Mouse (Mus musculus) testis, adult 2 months (tissue): ENCODE results near the gene Xpo6. TPM values are rescaled to one million over a fixed set of nuclear protein-coding genes. Genes with fewer than 3 reads are reported as not detected.

Experiments
- H3K27ac ChIP-seq: fragments of 200-500 bp; 2 replicates; pipeline ENCODE4 v1.5.1; 2012; ENCODE audit warnings: low read depth, low read length; ENCODE audit not compliant: control insufficient read depth, insufficient read depth
- H3K27me3 ChIP-seq: fragments of 200-500 bp; 2 replicates; pipeline ENCODE4 v1.6.1; 2012; ENCODE audit warnings: mild to moderate bottlenecking, low read length, moderate library complexity; ENCODE audit not compliant: control insufficient read depth, insufficient read depth
- H3K36me3 ChIP-seq: fragments of 200-500 bp; 2 replicates; pipeline ENCODE4 v1.6.1; 2012; ENCODE audit warnings: mild to moderate bottlenecking, low read length; ENCODE audit not compliant: control insufficient read depth, insufficient read depth
- H3K4me1 ChIP-seq: fragments of 200-500 bp; 2 replicates; pipeline ENCODE4 v1.6.1; 2012; ENCODE audit warnings: low read length; ENCODE audit not compliant: control insufficient read depth, insufficient read depth
- H3K4me3 ChIP-seq: fragments of 200-500 bp; 2 replicates; pipeline ENCODE4 v1.5.1; 2012; ENCODE audit warnings: low read depth, mild to moderate bottlenecking, low read length, moderate library complexity, mixed read lengths; ENCODE audit not compliant: control insufficient read depth
- CTCF ChIP-seq: fragments of 200-500 bp; IDR thresholded peaks from 2 replicates; pipeline ENCODE4 v1.5.1; 2012; ENCODE audit warnings: low read depth, mild to moderate bottlenecking, inconsistent platforms, low read length, moderate library complexity; ENCODE audit not compliant: control insufficient read depth, insufficient read depth, insufficient replicate concordance
- POLR2A ChIP-seq: fragments of 200-500 bp; IDR thresholded peaks from 2 replicates; pipeline ENCODE4 v1.6.1; 2012; ENCODE audit warnings: low read depth, mild to moderate bottlenecking, inconsistent platforms, low read length, moderate library complexity; ENCODE audit not compliant: control insufficient read depth
- polyA plus RNA-seq: library from polyadenylated mRNA; depleted of rRNA; stranded (reverse); fragments of >200 nt; gene quantifications from 2 replicates; pipeline ENCODE4 v1.2.3, GENCODE M21; 2012; rRNA removed

Xpo6 gene
- polyA plus RNA-seq, result 656 and 695 TPM in 2 replicates

DNA sequence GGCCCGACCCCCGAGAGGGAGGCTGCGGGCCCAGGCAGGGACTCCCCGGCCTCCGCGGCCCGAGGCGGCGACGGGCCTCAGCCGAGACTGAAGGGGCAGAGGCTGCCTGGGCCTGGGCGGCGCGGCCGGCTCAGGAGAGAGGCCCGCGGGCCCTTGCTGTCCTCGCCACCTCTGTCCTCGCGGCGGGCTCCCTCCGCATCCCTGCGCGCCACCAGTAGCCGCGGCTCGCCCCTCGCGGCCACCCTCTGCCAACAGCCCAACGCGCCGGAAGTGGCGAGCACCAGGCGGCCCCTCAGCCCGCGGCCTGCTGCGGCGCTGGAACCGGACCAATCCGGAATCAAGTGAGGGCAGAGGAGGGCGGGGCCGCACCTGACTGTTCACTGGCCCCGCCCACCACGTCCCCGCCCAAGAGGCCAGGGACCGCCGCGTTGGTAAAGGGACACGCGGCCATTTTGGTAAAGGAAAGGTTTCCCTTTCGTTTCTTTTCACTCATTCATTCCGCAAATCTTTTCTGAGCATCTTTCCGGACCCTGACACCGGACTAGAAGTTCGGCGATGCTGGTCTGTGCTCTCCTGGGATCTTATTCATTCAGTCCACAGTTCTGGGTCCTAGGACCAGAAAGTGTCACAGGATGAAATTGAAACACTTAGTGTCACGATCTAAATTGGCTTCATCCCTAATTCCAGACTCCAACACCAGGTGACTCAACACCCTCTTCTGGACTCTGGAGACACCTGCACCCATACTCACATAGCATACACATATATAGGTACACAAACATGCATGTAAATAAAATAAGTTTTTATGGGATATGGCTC is at the start of gene Xpo6:
Xpo6 (minus strand) TSS at position 324 of the 819 bp plus-strand sequence.
- Histone ChIP-seq H3K27ac (peak within 1 kb of the TSS; percentile 98), H3K36me3 (no peaks in the 10 kb centered on the region)
- 0 out of 2 replicates have a peak, but pooled peaks have one; percentile 2 for TF ChIP-seq CTCF
- TF ChIP-seq POLR2A, result peak; percentile 83

DNA sequence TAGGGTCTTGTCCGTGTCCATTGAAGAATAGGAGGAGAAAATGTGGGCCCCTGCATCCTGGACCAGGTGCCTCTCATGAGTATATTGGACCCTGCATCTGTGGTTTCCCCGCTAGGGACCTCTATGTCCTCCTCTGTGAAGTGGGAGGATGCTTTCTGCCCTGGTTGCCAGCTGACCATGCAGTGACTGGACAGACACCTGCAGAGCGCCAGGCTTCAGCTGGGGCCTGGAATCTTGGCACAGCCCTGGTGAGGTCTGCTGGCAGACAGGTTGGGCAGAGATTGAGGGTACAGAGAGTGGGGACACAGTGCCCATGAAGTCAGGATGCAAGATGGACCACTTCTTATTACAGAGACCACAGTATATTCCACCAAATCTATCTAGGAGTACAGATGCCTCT is 49.7 kb upstream of the Xpo6 start:
- TF ChIP-seq POLR2A, result no peak
- TF ChIP-seq CTCF, result no peak

More for the DNA sequence above, at the start of gene Xpo6:
- no peaks in the 10 kb centered on the region; the same call in 1 of the 2 replicates for H3K4me1 ChIP-seq
- H3K27me3 ChIP-seq, result no peaks in the 10 kb centered on the region
- H3K4me3 ChIP-seq, result peak within 1 kb of the TSS; percentile 99

DNA sequence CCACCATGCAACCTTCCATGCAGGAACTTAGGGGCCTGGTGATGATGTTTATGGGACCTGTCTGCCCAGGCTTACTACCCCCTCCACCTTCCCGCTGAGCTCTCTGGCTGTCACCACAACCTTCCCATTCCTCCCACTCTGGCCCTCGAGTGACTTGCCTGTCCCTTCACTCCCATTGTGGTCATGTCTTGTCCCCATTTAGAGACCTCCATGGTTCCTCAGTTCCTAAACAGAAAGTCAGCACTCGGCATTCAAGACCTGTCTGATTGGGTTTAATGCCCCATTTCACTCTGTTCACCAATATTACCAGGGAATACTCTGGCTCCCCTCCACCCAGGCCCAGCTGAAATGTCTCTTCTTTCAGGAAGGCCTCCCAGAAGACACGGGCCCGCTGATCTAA is 48.8 kb upstream of the Xpo6 start:
- TF ChIP-seq POLR2A (no peak), CTCF (no peak)
- Histone ChIP-seq H3K27ac (no peak overlapping the region), H3K4me1 (no peaks in the 10 kb centered on the region), H3K36me3 (no peaks in the 10 kb centered on the region), H3K4me3 (no peak overlapping the region), H3K27me3 (no peaks in the 10 kb centered on the region)

More for the DNA sequence above, 49.7 kb upstream of the Xpo6 start:
- no peak overlapping the region for H3K27ac ChIP-seq
- no peak overlapping the region for H3K4me3 ChIP-seq
- H3K36me3 ChIP-seq, result no peaks in the 10 kb centered on the region
- H3K27me3 ChIP-seq, result no peaks in the 10 kb centered on the region
- H3K4me1 ChIP-seq, result no peaks in the 10 kb centered on the region

DNA sequence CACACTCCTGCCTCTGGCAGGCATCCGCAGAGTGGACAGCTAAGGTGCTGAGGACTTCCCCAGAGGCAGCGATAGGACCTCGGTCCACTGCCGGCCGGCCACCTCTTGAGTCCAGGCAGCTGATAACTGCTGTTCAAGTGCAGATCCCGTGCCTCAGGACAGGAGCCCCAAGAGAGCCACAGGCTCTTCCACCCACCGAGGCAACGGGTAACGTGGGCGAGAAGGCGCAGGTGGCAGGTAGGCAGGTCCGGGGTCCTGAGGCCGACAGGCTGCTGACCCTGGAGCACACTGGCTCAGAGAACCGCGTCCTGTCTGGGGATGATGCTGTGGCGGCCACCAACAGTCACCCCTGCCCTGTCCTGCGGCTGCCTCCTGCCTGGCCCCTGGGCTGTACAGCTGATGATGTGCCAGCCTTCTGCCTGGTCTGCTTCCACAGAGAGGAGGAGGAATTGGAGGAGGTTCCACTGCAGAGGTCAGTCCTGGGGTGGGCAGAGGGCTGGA is 48.4 kb upstream of the Xpo6 start:
- H3K27me3 ChIP-seq, result no peaks in the 10 kb centered on the region
- H3K36me3 ChIP-seq, result no peaks in the 10 kb centered on the region
- H3K27ac ChIP-seq, result no peak overlapping the region
- H3K4me3 ChIP-seq, result no peak overlapping the region
- TF ChIP-seq POLR2A (no peak), CTCF (no peak)
- H3K4me1 ChIP-seq, result no peaks in the 10 kb centered on the region

DNA sequence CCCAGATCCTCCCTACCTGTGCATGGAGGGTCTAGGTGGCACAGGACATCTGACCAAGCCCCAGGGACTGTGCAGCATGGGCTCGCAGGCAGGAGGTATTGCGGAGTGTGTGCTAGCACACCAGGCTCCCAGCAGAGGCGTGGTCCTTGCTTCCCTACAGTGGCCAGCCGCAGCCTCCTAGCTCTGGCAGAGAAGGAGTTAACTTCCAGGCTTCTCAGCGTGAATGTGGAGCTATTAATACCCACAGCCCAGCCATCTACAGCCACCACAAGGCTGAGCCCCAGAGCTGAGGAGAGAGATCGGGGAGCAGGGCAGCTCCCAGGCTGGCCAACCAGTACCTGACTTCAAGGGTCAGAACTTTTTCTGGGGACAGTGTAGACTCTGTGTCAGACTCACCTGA is 47.8 kb upstream of the Xpo6 start:
- Histone ChIP-seq H3K4me3 (no peak overlapping the region), H3K27me3 (no peaks in the 10 kb centered on the region), H3K27ac (no peak overlapping the region), H3K4me1 (no peaks in the 10 kb centered on the region), H3K36me3 (no peaks in the 10 kb centered on the region)
- TF ChIP-seq POLR2A, result no peak
- no peak for TF ChIP-seq CTCF

DNA sequence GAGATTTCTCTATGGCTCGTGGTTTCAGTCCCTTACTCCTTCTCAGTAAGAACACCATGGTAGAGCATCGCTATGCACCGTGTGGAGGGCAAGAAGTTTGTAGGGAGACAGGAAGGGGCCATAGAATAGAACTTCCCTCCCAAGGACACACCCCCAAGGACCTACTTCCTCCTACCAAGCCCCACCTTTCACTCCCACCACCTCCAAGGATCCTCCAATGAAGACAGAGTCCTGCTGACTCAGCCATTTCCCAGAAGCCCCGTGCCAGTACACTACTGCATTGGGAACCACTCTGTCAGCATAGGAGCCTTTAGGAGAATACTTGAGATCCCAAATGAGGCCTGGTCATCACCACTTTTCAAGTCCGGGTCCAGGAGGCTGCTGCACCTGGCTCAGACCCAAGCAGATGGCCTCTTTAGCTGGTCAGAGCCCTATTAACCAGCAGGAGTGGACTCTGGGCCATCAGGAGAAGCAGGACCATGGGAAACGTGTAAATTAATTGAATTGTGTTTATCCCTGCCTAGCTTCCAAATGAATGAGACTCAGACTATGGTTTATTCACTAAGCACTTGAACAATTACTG is 44.0 kb upstream of the Xpo6 start:
- Histone ChIP-seq H3K27ac (no peak overlapping the region), H3K4me3 (no peak overlapping the region), H3K36me3 (no peaks in the 10 kb centered on the region), H3K4me1 (no peaks in the 10 kb centered on the region), H3K27me3 (no peaks in the 10 kb centered on the region)
- no peak for TF ChIP-seq POLR2A

DNA sequence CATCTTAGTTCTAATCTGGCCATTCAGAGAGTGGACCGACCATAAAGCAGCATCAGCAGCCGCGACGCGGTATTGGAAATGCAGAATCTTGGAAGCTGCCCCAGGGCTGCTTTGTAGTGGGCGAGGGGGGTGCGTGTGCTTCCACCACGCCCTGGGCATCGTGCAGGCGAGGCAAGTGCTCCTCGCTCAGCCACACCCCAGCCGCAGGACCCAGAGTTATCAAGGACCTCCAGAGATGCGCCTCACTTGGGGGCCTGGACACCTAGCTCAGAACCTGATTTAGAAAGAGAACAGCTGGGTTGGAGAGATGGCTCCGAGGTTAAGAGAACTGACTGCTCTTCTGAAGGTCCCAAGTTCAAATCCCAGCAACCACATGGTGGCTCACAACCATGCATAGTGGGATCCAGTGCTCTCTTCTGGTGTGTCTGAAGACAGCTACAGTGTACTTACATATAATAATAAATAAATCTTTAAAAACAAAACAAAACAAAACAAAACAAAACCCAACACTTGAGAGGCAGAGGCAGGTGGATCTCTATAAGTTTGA is 40.6 kb upstream of the Xpo6 start:
- TF ChIP-seq POLR2A, result no peak
- no peak for TF ChIP-seq CTCF
- Histone ChIP-seq H3K27me3 (no peaks in the 10 kb centered on the region), H3K4me1 (no peaks in the 10 kb centered on the region; the same call in 1 of the 2 replicates), H3K27ac (no peak overlapping the region), H3K4me3 (no peak overlapping the region), H3K36me3 (no peaks in the 10 kb centered on the region)
